Mouse (Mus musculus) ES-CJ7 (cell line): ENCODE measurements at regions not wholly inside any gene's neighbourhood (a gene's known extent, or its start where the extent isn't known, plus 50 kb on each side); places are given as distances from the start of the nearest gene placed in this dataset.
"Not testable (repeated sequence)": the region's sequence is repeated elsewhere in the genome, so short reads cannot be mapped to it uniquely, and the experiment has no call there.

Experiments used
- DNase-seq: peaks from one replicate; pipeline ENCODE4 v3.0.0; 2011; ENCODE audit warnings: low read depth, low spot score

DNA sequence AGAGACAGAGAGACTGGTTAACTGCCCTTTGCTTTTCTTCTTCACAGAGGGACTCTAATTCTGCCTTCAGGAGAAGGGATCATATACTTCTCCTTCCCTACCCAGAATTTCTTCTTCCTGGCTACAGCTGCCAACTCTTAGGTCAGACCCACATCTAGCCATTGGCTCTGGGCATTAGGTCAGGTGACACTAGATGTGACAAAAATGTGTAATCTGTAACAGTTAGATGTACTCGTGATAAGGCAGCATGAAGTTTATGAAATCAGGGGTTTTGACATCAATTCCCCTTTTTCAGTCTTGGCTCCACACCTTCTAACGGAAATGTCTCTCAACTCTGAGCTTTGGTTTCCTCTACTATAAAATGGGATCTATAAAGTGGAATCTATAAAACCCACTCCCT lies 428.4 kb downstream of the Bmper start:
- DNase-seq, result no peak

DNA sequence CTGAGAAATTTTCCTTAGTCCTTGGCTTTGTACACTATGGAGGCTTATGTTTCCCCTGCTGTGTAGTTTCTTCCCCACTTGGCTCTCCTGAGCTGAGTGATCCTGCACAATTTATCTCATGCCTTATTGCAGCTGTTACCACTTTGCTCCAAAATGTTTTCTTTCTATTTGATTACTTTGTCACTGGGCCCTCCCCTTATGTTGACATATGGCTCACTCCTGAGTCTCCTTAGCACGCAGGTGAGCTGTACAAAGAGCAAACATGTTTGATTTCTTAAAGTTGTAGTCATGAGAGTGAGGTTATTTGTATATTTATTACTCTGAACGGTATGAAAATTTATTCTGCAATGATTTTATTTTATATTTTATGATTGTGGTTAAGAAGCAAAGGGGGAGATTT lies 430.2 kb downstream of the Bmper start:
- no peak for DNase-seq

DNA sequence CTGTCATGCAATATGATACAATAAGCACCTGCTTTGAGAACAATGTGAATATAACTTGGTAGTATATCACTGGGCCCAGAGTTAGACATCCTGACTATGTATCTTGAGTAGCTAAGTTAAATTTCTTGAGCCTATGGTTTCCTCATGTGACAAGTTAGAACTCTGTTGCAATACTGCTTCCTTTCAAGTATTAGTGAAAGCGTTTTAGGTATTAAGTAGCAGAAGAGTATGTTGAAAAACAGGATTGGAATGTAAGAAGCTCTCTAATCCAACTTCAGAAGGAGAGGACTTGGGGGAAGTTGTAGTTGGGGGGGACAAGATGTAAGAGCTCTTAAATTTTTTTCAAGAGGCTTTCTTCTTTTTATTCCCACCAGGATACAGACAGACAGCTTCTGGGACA lies 431.9 kb downstream of the Bmper start:
- no peak for DNase-seq

DNA sequence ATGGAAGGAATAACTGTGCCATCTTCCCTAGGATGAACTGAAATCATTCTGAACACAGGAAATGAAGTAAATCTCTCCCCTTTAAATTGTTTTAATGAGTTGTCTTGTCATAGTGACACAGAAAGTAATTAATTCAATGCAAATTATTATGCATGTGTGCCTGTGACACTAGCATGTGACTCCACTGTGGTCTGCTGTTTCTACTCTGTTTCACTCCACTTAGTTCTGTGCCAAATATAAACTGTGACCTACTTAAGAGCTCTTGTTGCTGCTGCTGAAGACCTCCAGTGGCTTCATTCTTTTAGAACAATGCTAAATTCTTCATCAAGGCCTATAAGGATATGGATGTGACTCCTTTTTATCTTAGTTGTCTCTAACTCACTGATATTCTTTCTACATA lies 431.8 kb upstream of the Npsr1 start:
- DNase-seq, result no peak

DNA sequence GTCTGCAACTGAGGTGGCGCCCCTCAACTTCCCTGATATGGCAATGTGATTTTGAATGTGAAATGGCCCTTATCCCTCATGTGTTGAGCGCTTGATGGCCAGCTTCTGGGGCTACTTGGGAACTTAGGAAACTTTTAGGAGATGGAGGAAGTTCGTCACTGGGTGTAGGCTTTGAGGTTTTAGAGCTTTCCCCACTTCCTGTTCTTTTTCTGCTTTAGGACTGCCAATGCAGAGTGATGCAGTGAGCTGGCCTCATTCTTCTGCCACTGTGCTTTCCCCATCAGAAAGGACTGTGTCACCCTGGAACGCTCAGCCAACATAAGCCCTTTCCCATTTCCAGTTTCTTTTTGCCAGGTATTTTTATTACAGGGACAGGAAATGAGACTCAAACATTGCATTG lies 428.6 kb upstream of the Npsr1 start:
- no peak for DNase-seq

DNA sequence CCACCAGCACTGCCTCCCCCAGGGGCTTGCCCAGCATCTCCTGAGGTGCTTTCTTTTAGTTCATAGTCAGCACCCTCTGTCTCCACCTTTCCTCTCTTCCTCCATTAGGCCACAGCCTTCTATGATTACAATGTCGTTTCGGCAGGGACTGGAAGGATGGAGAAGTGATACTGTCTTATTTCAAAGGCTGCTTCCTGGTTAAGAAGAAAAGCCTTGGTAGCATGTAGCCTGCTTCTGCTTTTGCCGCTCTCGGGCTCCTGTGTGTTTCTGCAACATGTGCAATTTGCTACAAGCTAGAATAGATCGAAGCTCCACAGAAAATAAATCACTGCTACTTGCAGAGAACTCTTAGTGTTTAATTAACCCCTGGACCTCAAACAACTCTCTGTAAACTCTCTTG lies 427.2 kb upstream of the Npsr1 start:
- no peak for DNase-seq

DNA sequence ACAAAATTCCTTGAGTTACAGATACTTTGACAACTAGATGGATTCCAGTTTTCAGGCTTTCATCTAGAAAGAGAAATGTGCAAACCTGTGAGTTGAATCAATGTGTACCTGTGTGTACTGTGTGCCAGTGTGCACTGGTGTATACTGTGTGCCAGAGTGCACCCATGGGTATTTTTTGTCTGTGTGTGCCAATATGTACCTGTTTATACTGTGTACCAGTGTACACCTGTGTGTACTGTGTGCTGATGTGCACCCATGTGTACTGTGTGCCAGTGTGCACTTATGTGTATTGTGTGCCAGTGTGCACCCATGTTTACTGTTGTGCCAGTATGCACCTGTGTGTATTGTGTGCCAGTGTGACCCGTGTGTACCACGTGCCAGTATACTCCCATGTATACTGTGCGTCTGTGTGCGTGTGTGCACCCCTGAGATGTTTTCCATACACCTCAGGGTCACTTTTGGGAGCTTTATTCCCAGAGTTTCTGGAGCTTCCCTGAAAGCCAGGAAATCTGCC lies 424.4 kb upstream of the Npsr1 start:
- no peak for DNase-seq

DNA sequence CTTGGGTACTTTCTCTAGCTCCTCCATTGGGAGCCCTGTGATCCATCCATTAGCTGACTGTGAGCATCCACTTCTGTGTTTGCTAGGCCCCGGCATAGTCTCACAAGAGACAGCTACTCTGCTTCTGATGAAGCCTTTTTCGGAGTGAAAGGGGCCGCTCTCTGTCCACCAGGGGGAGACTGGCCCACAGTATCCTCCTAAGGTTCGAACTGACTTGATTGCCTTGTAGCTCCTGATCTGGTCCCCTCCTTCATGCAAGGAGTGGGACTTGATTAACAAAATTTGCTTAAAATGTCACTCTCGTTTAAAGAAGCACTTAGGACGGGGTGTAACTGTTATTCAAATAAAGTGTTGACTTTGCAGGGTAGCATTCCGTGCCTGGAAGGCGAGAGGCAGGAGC lies 423.0 kb upstream of the Npsr1 start:
- DNase-seq, result peak; percentile 23

DNA sequence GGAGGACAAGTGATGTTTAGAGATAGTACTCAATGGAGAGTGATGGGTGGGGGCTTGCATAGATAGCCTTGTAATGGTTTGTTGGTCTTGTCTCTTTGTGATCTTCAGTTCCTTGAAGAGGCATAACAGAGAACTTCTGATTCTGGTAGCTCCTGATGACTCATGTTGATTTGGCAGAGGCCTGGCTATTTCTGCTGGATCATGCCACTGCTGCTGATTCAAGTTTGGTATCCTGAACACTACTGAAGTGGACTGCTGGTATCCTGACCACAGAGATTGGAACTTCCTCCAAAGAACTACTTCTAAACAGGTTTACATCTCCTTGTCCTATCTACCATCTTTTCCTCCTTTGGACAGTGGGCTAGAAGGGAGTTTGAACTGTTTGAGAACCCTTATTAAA lies 408.3 kb upstream of the Npsr1 start:
- no peak for DNase-seq

DNA sequence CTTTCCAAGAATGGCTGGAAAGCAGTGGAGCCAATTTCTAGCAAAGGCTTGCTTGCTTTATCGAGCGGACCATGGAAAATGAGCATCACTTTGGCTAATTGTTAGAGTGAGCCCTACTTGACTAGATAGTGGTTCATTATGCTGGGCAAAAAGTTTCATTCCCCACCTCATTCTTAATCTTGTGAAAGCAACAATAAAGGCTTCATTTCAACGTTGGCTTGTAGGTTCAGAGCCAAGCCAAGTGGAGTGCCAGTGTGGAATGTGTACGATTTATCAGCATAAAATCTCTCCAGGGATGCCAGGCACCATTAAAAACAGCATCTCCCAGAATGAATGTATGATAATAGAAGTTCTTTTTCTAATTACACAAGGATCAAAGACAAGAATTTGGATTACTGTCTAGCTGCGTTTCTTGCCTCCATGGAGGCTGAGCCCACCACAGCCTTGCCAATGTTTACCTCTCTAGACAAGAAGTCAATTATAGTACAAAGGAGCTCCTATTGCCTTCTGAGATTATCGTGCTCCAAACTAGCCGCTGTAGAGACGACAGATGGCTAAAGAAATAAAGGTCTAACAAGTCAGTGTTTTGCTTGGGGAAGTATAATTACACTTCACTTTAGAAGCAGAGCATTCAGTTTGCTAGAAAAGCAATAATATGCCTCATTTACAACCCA lies 404.9 kb upstream of the Npsr1 start:
- no peak for DNase-seq

DNA sequence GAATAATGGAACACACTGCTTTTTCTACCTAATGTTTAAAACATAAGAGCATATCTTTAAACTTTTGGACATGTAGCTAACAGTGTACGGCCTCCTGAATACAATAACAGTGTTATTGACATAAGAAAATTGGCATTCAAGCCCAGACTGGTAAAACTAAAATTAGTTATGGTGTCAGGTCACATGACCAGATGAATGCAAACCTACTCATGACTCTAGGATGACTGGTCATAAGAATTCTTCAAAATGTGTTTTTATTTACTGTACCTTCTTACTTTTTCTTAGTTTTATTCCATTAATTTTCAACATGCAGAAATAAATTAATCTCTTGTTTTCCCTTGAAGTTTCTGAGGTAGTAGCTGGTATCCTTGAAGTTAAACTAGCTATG lies 404.4 kb upstream of the Npsr1 start:
- no peak for DNase-seq

DNA sequence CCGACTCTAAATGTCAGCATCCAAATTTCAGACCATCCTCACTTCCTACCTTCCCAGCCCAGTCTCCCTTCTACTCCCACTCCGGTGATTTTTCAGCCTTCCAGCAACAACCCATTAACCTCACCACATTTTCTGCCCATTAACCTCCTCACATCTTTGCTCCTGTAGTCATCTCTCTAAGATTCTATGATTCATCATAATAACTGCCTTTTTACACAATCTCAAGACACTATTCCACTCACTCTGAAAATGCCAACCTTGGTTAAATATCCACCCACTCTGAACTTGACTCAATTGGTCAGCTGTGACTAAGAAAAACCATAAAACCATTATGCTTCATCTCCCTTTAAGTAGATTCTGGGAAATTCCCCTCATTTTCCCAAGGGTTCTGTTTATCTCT lies 403.3 kb upstream of the Npsr1 start:
- no peak for DNase-seq

DNA sequence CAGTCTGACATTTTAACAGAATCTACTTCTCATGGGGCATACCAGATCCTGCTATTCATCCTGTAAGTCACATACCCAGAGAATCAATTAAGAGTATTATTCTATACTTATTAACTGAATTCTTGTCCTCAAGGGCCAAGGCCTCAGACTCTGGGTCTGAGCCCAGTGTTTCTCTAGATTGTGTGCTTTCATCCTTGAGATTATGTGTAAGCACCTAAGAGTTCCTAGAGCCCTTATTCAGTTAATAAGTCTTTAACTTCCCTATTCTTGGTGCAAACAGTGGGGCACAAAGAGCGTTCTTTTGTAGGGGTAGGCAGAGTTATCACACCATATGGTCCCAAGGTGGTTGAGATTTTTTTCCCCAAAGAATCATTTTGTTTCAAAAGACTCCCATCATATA lies 397.2 kb upstream of the Npsr1 start:
- no peak for DNase-seq

DNA sequence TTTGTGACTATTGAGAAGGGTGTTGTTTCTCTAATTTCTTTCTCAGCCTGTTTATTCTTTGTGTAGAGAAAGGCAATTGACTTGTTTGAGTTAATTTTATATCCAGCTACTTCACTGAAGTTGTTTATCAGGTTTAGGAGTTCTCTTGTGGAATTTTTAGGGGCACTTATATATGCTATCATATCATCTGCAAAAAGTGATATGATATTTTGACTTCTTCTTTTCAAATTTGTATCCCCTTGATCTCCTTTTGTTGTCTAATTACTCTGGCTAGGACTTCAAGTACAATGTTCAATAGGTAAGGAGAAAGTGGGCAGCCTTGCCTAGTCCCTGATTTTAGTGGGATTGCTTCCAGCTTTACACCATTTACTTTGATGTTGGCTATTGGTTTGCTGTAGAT lies 380.2 kb upstream of the Npsr1 start:
- not testable (repeated sequence) for DNase-seq

DNA sequence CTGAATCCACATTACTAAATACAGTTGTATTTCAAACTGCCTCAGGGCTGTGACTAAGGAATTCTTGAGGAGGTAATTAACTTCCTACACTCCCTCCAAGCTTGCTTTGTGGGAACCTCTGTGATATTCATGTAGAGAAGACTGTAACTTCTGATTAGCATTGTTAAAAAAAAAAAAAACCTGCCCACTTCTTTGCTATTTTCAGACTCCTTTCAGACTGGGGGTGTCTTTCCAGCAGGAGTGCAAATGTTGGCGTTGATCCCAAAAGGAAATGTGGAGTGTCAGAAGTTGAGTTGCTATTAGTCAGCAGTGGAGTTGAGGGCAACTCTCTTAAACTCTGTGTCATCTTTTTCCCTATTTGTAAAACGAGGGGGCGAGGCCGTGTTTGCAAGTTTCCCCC lies 369.0 kb upstream of the Npsr1 start:
- no peak for DNase-seq

DNA sequence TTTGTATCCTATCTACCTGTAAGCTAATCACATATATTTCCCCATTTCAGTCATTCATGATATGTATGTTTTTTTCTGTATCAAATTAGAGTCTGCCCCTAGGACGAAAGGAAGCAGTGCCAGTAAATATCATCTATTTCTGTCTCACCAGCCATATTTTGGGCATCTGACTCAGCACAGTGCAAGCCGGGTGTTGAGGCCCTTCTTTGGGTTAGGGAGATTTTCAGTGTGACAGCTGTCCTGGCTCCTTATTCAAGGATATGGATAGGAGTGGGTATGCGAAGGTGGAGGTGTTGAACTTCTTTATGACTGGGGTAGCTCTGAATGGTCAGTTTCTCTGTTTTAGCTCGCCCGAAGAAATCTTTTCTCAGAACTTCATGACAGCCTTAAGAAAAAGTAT lies 345.3 kb upstream of the Npsr1 start:
- DNase-seq, result no peak

DNA sequence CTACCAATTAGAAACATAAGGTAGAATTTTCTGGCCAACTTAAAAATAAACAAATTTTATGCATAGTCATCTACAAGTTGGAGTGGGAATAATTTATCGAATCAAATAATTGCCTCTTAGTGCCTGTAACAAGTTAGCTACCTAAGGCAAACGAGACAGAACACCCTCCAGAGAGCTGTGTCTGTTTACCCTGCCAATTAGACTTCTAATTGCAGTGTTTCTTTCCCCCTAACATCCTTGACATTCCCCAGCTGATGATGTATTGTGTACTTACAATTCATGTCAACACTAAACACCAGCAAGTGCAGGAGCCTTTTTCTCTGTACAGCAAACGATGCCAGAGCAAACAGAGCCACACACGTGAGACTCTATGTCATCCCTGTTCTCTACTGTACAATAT lies 311.1 kb upstream of the Npsr1 start:
- no peak for DNase-seq
